Mouse (Mus musculus) small intestine, adult 2 months (tissue): ENCODE results near the gene Cyp2c50. TPM values are rescaled to one million over a fixed set of nuclear protein-coding genes. Genes with fewer than 3 reads are reported as not detected.
"Not testable (repeated sequence)": the region's sequence is repeated elsewhere in the genome, so short reads cannot be mapped to it uniquely, and the experiment has no call there.

Experiments used
- H3K27ac ChIP-seq: fragments of 200-500 bp; 2 replicates; pipeline ENCODE4 v1.5.1; 2012; ENCODE audit warnings: low read depth, low read length, control low read depth, inconsistent platforms; ENCODE audit not compliant: insufficient read depth
- H3K27me3 ChIP-seq: fragments of 200-500 bp; 2 replicates; pipeline ENCODE4 v1.6.1; 2012; ENCODE audit warnings: mild to moderate bottlenecking, moderate library complexity, low read length, inconsistent platforms; ENCODE audit not compliant: control insufficient read depth, insufficient read depth
- H3K36me3 ChIP-seq: fragments of 200-500 bp; 2 replicates; pipeline ENCODE4 v1.6.1; 2012; ENCODE audit warnings: mild to moderate bottlenecking, low read length, control low read depth, inconsistent platforms; ENCODE audit not compliant: control insufficient read depth, insufficient read depth
- H3K4me1 ChIP-seq: fragments of 200-500 bp; 2 replicates; pipeline ENCODE4 v1.6.1; 2012; ENCODE audit warnings: low read length, inconsistent platforms, mixed read lengths; ENCODE audit not compliant: control insufficient read depth, insufficient read depth, insufficient read length
- H3K4me3 ChIP-seq: fragments of 200-500 bp; 2 replicates; pipeline ENCODE4 v1.5.1; 2012; ENCODE audit warnings: low read depth, mild to moderate bottlenecking, control low read depth, inconsistent platforms, low read length, moderate library complexity
- CTCF ChIP-seq: fragments of 200-500 bp; IDR thresholded peaks from 2 replicates; pipeline ENCODE4 v1.5.1; 2012; ENCODE audit warnings: low read depth, mild to moderate bottlenecking, control low read depth, inconsistent platforms, low read length, moderate library complexity, mixed read lengths; ENCODE audit not compliant: insufficient replicate concordance, insufficient read length; ENCODE audit errors: extremely low read depth
- POLR2A ChIP-seq: fragments of 200-500 bp; IDR thresholded peaks from 2 replicates; pipeline ENCODE4 v1.6.1; 2012; ENCODE audit warnings: low read depth, mild to moderate bottlenecking, control low read depth, inconsistent platforms, low read length, moderate library complexity
- WGBS: fragments of 180-500 bp; shearing (Covaris S2); methylation state at CpG from one replicate; pipeline ENCODE4 v1.1.7; 2018; 5-methylcytosine and 5-hydroxymethylcytosine counted together
- polyA plus RNA-seq: library from polyadenylated mRNA; depleted of rRNA; stranded (reverse); fragments of >200 nt; gene quantifications from 2 replicates; pipeline ENCODE4 v1.2.3, GENCODE M21; 2012; rRNA removed

The Cyp2c50 gene
- not detected in 2 replicates for polyA plus RNA-seq

GRCm38 (mm10) chr19:40089421-40089820, at the start of gene Cyp2c50:
Gene Cyp2c50 (plus strand): TSS chr19:40089688.
- not testable (repeated sequence) for H3K36me3 ChIP-seq, H3K4me3 ChIP-seq, H3K27me3 ChIP-seq, H3K4me1 ChIP-seq, H3K27ac ChIP-seq
- WGBS: 95% methylated on average over 1 of the region's 1 CpGs

GRCm38 (mm10) chr19:40073701-40074100, 15.8 kb upstream of the Cyp2c50 start, which contains the start of gene Cyp2c54:
Gene Cyp2c54 (minus strand): TSS chr19:40073827.
- no peak within 1 kb of the TSS for H3K27ac ChIP-seq

DNA sequence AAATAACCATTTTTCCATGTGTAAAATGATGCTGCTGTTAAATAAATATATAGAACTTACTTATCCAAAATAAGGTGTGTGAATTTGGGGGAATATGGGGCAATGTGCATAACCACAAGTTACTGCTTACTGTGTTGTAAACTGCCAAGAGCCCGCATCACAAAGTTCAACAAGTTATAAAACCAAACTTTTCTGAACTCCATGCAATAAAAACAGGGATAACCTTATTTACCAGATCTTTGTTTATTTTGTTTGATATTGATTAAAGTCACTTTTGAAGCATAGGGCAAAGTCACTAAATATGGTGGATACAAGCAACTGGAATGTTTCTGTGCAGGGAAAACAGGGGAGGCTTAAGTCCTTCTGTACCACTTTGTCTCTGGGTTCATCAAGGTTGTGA, 1.1 kb upstream of the Cyp2c50 start:
- Histone ChIP-seq H3K36me3 (no peaks in the 10 kb centered on the region), H3K27me3 (no peaks in the 10 kb centered on the region), H3K27ac (no peak overlapping the region), H3K4me1 (no peaks in the 10 kb centered on the region), H3K4me3 (no peak overlapping the region)
- 38% methylated on average over 1 of the region's 1 CpGs for WGBS
- TF ChIP-seq POLR2A (no peak), CTCF (no peak)

More at GRCm38 (mm10) chr19:40073701-40074100, 15.8 kb upstream of the Cyp2c50 start, which contains the start of gene Cyp2c54:
- H3K36me3 ChIP-seq: no peaks in the 10 kb centered on the region
- no peaks in the 10 kb centered on the region for H3K4me1 ChIP-seq
- H3K27me3 ChIP-seq: no peaks in the 10 kb centered on the region
- no peak for TF ChIP-seq CTCF
- no peak for TF ChIP-seq POLR2A
- no peak within 1 kb of the TSS for H3K4me3 ChIP-seq

DNA sequence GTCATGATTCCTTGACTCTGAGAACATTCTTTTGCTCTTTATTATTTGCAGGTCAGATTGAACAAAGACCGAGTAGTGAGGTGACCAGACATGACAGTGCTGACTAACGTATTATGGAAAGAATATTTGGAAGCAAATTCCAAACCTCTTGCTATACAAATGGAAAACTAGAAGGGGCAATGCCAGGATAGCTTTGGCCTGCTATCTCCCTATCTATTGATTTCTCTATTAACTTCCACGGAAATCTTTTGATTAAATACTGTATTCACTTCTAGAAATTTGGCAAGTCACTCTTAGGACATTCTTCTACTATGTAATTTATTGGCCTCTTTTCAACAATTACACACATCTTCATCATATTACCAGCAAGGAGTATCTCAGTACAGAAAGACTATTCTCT, 1.6 kb downstream of the Cyp2c50 start:
- no peaks in the 10 kb centered on the region for H3K27me3 ChIP-seq
- no peaks in the 10 kb centered on the region for H3K4me1 ChIP-seq
- WGBS: 74% methylated on average over 3 of the region's 3 CpGs
- H3K36me3 ChIP-seq: no peaks in the 10 kb centered on the region
- H3K4me3 ChIP-seq: no peak overlapping the region
- H3K27ac ChIP-seq: no peak overlapping the region
- TF ChIP-seq POLR2A (no peak), CTCF (no peak)

- H3K27ac ChIP-seq, H3K27me3 ChIP-seq, H3K4me3 ChIP-seq, H3K36me3 ChIP-seq, H3K4me1 ChIP-seq: not testable (repeated sequence)
- WGBS: 80% methylated on average over 13 of the region's 13 CpGs
Observed at GRCm38 (mm10) chr19:40119624-40120023, 30.1 kb downstream of the Cyp2c50 start.

DNA sequence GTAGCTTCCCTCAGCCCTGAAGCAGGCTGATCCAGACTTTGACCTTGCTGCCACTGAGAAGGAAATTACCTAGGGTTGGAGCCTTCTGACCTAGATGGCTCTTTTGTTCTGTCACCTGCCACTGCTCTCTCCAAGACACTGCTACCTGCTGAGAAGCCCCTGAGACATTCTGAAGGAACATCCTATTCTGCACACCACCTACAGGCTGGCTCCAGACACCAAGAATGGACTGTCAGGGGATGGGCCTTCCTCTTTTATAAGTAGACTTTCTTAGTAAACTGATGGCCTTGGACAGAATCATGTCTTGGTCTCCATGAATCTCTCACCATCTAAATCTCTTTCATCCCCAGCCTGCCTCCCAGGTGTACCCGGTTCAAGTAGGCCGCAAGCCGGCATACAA, 35.7 kb downstream of the Cyp2c50 start:
- H3K4me3 ChIP-seq, H3K4me1 ChIP-seq, H3K27me3 ChIP-seq, H3K27ac ChIP-seq, H3K36me3 ChIP-seq: not testable (repeated sequence)
- WGBS: 92% methylated on average over 3 of the region's 3 CpGs

DNA sequence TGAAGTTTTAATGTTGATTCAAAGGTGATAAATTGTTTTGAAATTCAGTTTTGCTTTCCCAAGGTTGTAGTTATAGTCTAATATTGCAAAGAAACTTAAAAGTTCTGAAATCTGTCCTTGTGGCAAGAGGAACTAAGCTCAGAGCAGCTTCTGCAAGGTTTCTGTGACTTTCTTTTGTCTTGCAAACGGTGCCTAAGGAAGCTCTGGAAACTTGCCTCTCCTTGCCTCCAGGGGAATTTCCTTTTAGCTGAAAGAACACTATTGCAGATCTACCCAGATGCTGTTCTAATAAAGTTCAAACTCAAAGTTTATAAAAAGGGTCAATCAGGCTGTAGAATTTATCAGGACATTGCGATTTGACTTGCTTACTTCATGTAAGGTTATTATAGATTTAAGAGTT, 37.5 kb downstream of the Cyp2c50 start:
- not testable (repeated sequence) for H3K36me3 ChIP-seq, H3K27ac ChIP-seq, H3K27me3 ChIP-seq, H3K4me1 ChIP-seq, H3K4me3 ChIP-seq
- 53% methylated on average over 2 of the region's 2 CpGs for WGBS

Other genes with a start within 250 kb of the Cyp2c50 start
- not detected in 2 replicates for gene Cyp2c69, start 202.9 kb upstream of the Cyp2c50 start, polyA plus RNA-seq
- gene Cyp2c37, start 97.3 kb upstream of the Cyp2c50 start, polyA plus RNA-seq: not detected in 2 replicates
- not detected in 2 replicates for gene Cyp2c54, start 15.9 kb upstream of the Cyp2c50 start, polyA plus RNA-seq
- not detected in 2 replicates for gene Cyp2c70, start 97.6 kb downstream of the Cyp2c50 start, polyA plus RNA-seq
- gene Pdlim1, start 182.2 kb downstream of the Cyp2c50 start, polyA plus RNA-seq: 92.8 and 353 TPM in 2 replicates